Mouse (Mus musculus): Measurements from ENCODE around the gene Pou2f3. TPM values are rescaled to one million over a fixed set of nuclear protein-coding genes. Genes with fewer than 3 reads are reported as not detected.

Pou2f3 gene
- polyA plus RNA-seq, 1 experiment: 0.46 TPM

GRCm38 (mm10) chr9:43098922-43099321 is 111.2 kb downstream of the Pou2f3 start:
- 34% methylated on average over 4 of the region's 4 CpGs for WGBS
- TF ChIP-seq POLR2A (IDR thresholded peaks at IDR 0.05; ENCODE audit: borderline replicate concordance, extremely low read depth, low read depth, low read length): no peak
- no peak for TF ChIP-seq CTCF (IDR thresholded peaks at IDR 0.05; ENCODE audit: insufficient read depth, low read length)
- Histone ChIP-seq H3K4me3 (replicated peaks; ENCODE audit: extremely low read depth, low read depth, low read length) (no peak overlapping the region), H3K4me1 (ENCODE audit: control insufficient read depth, insufficient read depth, low read length) (peaks cover 27% of the 10 kb centered on the region)
- DNase-seq: no peak

GRCm38 (mm10) chr9:43097801-43098557 is 112.2 kb downstream of the Pou2f3 start:
- no peak overlapping the region for H3K4me3 ChIP-seq (replicated peaks; ENCODE audit: extremely low read depth, low read depth, low read length)
- peaks cover 23% of the 10 kb centered on the region for H3K4me1 ChIP-seq (ENCODE audit: control insufficient read depth, insufficient read depth, low read length)
- WGBS: 58% methylated on average over 3 of the region's 3 CpGs
- DNase-seq: no peak
- TF ChIP-seq POLR2A (IDR thresholded peaks at IDR 0.05; ENCODE audit: borderline replicate concordance, extremely low read depth, low read depth, low read length) (no peak), CTCF (IDR thresholded peaks at IDR 0.05; ENCODE audit: insufficient read depth, low read length) (no peak)

- no peak for DNase-seq
- H3K4me1 ChIP-seq (ENCODE audit: control insufficient read depth, insufficient read depth, low read length): peaks cover 24% of the 10 kb centered on the region
- no peak overlapping the region for H3K4me3 ChIP-seq (replicated peaks; ENCODE audit: extremely low read depth, low read depth, low read length)
- TF ChIP-seq POLR2A (IDR thresholded peaks at IDR 0.05; ENCODE audit: borderline replicate concordance, extremely low read depth, low read depth, low read length): no peak
- no peak for TF ChIP-seq CTCF (IDR thresholded peaks at IDR 0.05; ENCODE audit: insufficient read depth, low read length)
Measured at GRCm38 (mm10) chr9:43096337-43096736, 113.8 kb downstream of the Pou2f3 start.

GRCm38 (mm10) chr9:43094828-43095227 is 115.3 kb downstream of the Pou2f3 start:
- WGBS: 73% methylated on average over 4 of the region's 4 CpGs
- peaks cover 23% of the 10 kb centered on the region for H3K4me1 ChIP-seq (ENCODE audit: control insufficient read depth, insufficient read depth, low read length)
- no peak overlapping the region for H3K4me3 ChIP-seq (replicated peaks; ENCODE audit: extremely low read depth, low read depth, low read length)
- DNase-seq: no peak
- TF ChIP-seq POLR2A (IDR thresholded peaks at IDR 0.05; ENCODE audit: borderline replicate concordance, extremely low read depth, low read depth, low read length) (no peak), CTCF (IDR thresholded peaks at IDR 0.05; ENCODE audit: insufficient read depth, low read length) (no peak)

- DNase-seq: no peak
- Histone ChIP-seq H3K4me3 (replicated peaks; ENCODE audit: extremely low read depth, low read depth, low read length) (no peak overlapping the region), H3K4me1 (ENCODE audit: control insufficient read depth, insufficient read depth, low read length) (peaks cover 22% of the 10 kb centered on the region)
- 48% methylated on average over 3 of the region's 3 CpGs for WGBS
- TF ChIP-seq CTCF (IDR thresholded peaks at IDR 0.05; ENCODE audit: insufficient read depth, low read length): no peak
- no peak for TF ChIP-seq POLR2A (IDR thresholded peaks at IDR 0.05; ENCODE audit: borderline replicate concordance, extremely low read depth, low read depth, low read length)
Measured at GRCm38 (mm10) chr9:43093803-43094202, 116.4 kb downstream of the Pou2f3 start.

GRCm38 (mm10) chr9:43085686-43086285 is 124.4 kb downstream of the Pou2f3 start:
- Histone ChIP-seq H3K4me3 (replicated peaks; ENCODE audit: extremely low read depth, low read depth, low read length) (no peak overlapping the region), H3K4me1 (ENCODE audit: control insufficient read depth, insufficient read depth, low read length) (peaks cover 23% of the 10 kb centered on the region)
- no peak for DNase-seq
- WGBS: 49% methylated on average over 1 of the region's 1 CpGs
- TF ChIP-seq POLR2A (IDR thresholded peaks at IDR 0.05; ENCODE audit: borderline replicate concordance, extremely low read depth, low read depth, low read length): no peak

- TF ChIP-seq CTCF (IDR thresholded peaks at IDR 0.05; ENCODE audit: insufficient read depth, low read length) (no peak), POLR2A (IDR thresholded peaks at IDR 0.05; ENCODE audit: borderline replicate concordance, extremely low read depth, low read depth, low read length) (no peak)
- DNase-seq: no peak
- Histone ChIP-seq H3K4me3 (replicated peaks; ENCODE audit: extremely low read depth, low read depth, low read length) (no peak overlapping the region), H3K4me1 (ENCODE audit: control insufficient read depth, insufficient read depth, low read length) (peaks cover 25% of the 10 kb centered on the region)
- 46% methylated on average over 7 of the region's 7 CpGs for WGBS
Measured at GRCm38 (mm10) chr9:43084496-43085362, 125.4 kb downstream of the Pou2f3 start.

- no peak for DNase-seq
- TF ChIP-seq CTCF (IDR thresholded peaks at IDR 0.05; ENCODE audit: insufficient read depth, low read length) (no peak), POLR2A (IDR thresholded peaks at IDR 0.05; ENCODE audit: borderline replicate concordance, extremely low read depth, low read depth, low read length) (no peak)
Measured at GRCm38 (mm10) chr9:43083441-43084055, 126.6 kb downstream of the Pou2f3 start.

GRCm38 (mm10) chr9:43078711-43079110 is 131.5 kb downstream of the Pou2f3 start:
- no peak for DNase-seq
- TF ChIP-seq CTCF (IDR thresholded peaks at IDR 0.05; ENCODE audit: insufficient read depth, low read length) (no peak), POLR2A (IDR thresholded peaks at IDR 0.05; ENCODE audit: borderline replicate concordance, extremely low read depth, low read depth, low read length) (no peak)
- Histone ChIP-seq H3K4me1 (ENCODE audit: control insufficient read depth, insufficient read depth, low read length) (peaks cover 31% of the 10 kb centered on the region), H3K4me3 (replicated peaks; ENCODE audit: extremely low read depth, low read depth, low read length) (no peak overlapping the region)
- 74% methylated on average over 3 of the region's 3 CpGs for WGBS

More at GRCm38 (mm10) chr9:43083441-43084055, 126.6 kb downstream of the Pou2f3 start:
- peaks cover 28% of the 10 kb centered on the region for H3K4me1 ChIP-seq (ENCODE audit: control insufficient read depth, insufficient read depth, low read length)
- WGBS: 54% methylated on average over 7 of the region's 7 CpGs
- H3K4me3 ChIP-seq (replicated peaks; ENCODE audit: extremely low read depth, low read depth, low read length): no peak overlapping the region
